Mouse (Mus musculus) heart, postnatal 14 days (tissue): Measurements from ENCODE around the gene Rps6kb1. TPM values are rescaled to one million over a fixed set of nuclear protein-coding genes. Genes with fewer than 3 reads are reported as not detected.
A peak's percentile ranks its signal among the peaks of the same experiment; 100 is the strongest.

Experiments
- DNase-seq, 2 experiments: peaks; one replicate each; pipeline ENCODE4 v3.0.0; 2021 to 2022
- intact Hi-C: fragments of 180-260 bp; cut with DNase I; formaldehyde crosslinking; loops from one replicate; pipeline ENCODE4 v1.15.1; 2025
- long read RNA-seq, 2 experiments: library from polyadenylated mRNA; stranded (forward); transcript quantifications; one replicate each; pipeline ENCODE4 v2.0.0; 2021
- total RNA-seq, 2 experiments: library from RNA; stranded (reverse); gene quantifications; 2 replicates each; pipeline ENCODE4 v1.2.3; 2021

Rps6kb1 gene
- total RNA-seq = 10 to 100 TPM; 22.5 to 24.4 TPM
- long read RNA-seq, experiment 1, full-length matches to known transcripts = 34 of 43 reads
- long read RNA-seq, experiment 1, partial matches to known transcripts = 3 of 43 reads
- long read RNA-seq, experiment 1, other reads (novel, unspliced or antisense) = 6 of 43 reads
- long read RNA-seq, experiment 2, full-length matches to known transcripts = 35 of 40 reads
- long read RNA-seq, experiment 2, partial matches to known transcripts = 1 of 40 reads
- long read RNA-seq, experiment 2, other reads (novel, unspliced or antisense) = 4 of 40 reads

DNA sequence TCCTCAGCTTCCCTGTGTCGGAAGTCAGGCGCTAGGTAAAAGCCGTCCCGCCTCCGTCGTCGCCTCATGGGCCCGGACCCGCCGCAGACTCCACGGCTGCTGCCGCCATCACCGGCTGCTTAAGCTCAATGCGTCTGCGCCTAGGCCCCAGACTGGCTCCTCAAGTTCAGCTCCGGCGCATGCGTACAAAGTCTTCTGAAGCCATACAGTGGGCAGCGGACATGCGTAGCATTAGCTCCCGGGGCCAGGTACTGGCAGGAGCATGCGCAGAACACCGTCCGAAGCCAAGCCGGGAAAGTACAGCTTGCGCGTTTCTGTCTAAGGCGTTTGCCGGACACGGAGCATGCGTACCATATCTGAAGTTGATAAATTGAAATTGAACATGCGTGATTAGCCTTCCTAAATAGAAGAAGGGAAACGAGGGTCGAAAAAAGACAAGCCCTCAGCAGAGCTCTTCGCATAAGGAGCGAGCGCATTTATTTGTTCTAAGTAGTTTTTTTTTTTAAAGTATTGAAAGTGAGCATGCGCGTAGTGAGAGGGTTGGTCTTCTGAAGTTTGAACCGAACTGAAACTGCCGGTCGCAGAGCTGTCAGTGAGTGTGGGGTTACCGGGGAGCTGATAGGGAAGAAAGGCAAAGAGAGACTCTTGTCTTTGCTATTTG lies at the start of gene Rps6kb1, which contains the start of gene Tubd1:
Gene Rps6kb1 (minus strand): TSS at position 167 of the 661 bp plus-strand sequence.
Gene Tubd1 (plus strand): TSS at position 353 of the 661 bp plus-strand sequence.
- intact Hi-C loops = no loop called here
- DNase-seq = peak; percentile 99 to 100

DNA sequence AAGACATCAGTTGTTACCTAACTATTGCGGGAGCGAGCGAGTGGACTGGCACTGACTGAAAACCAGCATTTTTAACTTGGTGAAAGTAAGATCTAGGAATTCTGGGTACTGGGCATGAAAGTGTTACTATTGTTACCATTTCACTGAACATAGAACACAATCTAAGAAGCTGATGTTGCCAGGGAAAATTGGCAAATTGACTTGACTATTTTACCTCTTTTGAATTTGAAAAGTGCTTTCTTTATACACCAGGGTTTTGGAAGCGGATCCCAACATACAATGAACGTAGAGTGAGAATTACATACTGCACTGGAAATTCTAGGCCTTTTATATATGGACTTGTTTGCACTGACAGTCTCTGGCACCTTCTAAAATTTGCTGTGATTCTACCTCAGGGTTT lies 48.8 kb upstream of the Rps6kb1 start:
- intact Hi-C loops = no loop called here
- DNase-seq = no peak

DNA sequence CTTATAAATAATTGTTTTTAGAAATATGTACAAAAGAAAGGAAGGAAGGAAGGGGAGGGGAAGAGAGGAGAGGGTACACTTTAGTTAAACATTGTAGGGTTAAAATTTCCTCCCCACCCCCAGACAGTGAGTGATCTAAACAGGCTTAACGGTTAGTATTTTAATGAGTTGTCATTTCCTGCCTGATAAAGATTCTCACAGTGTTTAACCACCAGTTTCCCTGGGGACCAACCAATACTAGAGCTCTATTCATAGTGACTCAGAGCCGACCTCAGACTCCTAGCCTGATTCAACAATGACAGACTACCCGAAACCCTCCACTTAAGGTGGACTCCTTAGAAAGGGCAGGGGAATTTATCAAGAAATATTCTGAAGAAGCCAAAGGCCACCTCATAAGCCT lies 48.4 kb upstream of the Rps6kb1 start:
- DNase-seq = no peak
- intact Hi-C loops = no loop called here

DNA sequence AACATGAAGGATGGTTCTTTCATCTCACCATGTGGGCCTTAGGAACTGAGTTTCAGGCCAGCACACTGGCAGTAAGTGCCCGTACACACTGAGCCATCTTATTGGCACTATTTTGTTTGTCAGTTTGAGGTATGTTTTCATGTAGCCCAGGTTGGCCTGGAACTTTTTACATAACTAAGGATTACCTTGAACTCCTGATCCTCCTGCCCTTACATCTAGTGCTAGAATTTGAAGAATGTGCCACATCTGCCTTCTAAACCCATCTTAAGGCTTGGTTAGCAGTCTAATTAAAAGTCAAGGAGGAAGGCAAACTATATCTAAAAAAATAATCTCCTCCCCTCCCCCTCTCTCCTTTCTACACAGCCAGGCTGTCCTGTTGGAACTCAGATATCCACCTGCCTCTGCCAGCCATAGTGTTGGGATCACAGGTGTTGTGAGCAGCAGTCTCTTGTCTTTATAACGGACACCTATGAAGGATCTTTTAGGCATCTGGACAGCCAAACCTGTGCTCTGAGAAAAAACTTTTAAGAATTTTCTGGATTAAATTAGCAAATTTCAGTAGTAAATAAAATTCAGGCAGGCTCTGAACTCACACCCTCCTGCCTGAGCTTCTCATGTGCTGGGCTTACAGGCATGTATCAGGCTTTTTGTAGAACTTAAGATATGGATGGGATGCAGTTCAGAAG lies 47.5 kb upstream of the Rps6kb1 start:
- intact Hi-C loops = no loop called here
- no peak for DNase-seq

DNA sequence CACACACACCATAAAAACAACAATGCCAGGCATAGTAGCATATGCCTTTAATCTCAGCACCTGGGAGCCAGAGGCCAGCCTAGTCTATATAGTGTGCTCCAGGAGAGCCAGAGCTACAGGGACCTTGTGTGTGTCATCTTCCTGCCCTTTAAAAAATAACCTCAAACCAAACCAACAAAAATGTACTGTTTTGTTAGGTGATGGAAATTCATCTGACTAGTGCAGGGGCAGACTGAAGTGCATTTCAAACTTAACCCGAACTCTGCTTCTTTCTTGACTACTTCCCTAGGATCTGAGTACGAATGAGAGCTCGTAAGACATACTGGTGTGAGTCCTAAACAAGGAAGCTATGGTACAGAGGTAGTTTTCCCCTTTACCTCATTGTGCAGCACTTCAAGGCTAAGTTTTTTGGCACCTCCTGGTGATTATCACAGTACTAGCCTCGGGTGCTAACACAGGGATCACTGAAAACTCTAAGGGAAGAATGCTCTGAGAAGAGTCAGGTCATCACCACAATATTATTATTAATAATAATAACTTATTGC lies 46.8 kb upstream of the Rps6kb1 start:
- intact Hi-C loops = no loop called here
- DNase-seq = no peak

DNA sequence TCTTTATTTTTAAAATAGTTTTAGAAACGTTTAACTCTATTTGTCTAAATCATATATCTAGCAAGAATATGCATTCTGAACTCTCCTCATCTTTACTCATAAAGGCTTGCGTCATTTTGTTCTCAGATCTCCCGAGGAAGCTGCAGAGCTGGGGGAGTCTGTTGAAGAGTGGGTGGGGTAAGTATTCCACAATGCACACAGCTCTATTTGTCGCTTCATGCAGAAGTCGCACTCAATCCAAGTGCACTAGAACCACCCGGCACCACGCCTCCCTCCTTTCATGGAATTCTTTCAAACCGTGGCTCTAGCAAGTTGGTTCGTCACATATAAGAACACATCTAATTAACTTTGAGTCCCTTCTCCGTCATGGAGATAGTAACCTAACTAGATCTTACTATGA lies 46.0 kb upstream of the Rps6kb1 start:
- intact Hi-C loops = no loop called here
- DNase-seq = no peak

DNA sequence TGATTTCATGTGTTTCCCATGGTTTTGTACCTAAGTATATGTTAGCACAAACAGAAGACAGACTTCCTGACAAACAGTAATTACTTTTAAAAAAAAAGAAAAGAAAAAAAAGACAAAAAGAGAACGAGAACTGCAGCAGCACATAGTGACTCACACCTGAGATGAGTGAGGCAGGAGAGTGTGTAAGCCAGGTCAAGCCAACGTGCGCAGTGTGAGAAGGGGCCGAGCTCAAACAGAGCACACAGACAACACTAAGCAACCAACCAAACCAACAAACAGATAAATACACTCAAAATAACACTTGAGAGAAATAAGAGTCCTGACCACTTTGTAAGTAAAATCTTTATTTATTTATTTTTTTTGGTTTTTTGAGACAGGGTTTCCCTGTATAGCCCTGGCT lies 45.5 kb upstream of the Rps6kb1 start:
- intact Hi-C loops = no loop called here
- DNase-seq = no peak

DNA sequence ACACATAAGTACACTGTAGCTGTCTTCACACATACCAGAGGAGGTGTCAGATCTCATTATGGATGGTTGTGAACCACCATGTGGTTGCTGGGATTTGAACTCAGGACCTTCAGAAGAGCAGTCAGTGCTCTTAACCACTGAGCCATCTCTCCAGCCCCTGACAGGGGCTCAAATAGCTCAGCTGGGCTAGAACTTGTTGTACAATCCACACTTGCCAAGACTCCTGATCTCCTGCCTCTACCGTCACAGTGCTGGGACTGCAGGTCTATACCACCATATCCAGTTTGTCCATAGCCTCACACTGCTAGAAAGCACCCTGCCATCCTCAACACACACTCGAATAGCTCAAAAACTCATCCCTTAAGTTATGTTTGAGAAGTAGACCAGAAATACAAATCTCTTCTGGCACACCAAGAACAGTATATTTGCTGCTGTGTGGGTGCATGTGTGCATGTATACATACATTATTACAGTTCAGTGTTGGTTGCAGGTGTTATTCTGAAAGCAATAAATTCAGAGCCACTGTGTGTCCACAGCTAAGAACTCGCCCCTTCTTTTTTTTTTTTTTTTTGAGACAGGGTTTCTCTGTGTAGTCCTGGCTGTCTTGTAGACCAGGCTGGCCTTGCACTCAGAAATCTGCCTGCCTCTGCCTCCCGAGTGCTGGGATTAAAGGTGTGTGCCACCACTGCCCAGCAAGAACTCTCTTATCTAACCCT lies 44.1 kb upstream of the Rps6kb1 start:
- no peak for DNase-seq
- intact Hi-C loops = no loop called here

DNA sequence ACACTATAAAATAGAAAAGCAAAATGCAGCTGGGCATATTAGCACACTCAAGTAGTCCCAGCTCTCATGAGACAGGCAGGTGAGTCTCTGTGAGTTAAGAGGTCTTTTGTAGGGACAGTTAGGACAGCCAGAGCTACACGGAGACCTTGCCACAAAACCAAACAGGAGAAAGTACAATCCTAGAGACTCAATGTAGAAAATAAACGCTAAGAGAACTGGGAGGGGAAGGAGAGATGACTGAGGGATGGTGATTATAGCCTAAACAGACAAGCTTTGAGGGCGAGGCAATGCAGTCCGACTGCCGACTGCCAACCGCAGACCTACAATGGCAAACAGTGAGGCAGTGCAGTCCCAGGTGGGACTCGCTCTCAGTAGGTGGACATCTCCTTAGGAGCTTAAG lies 43.2 kb upstream of the Rps6kb1 start:
- intact Hi-C loops = no loop called here
- no peak for DNase-seq

DNA sequence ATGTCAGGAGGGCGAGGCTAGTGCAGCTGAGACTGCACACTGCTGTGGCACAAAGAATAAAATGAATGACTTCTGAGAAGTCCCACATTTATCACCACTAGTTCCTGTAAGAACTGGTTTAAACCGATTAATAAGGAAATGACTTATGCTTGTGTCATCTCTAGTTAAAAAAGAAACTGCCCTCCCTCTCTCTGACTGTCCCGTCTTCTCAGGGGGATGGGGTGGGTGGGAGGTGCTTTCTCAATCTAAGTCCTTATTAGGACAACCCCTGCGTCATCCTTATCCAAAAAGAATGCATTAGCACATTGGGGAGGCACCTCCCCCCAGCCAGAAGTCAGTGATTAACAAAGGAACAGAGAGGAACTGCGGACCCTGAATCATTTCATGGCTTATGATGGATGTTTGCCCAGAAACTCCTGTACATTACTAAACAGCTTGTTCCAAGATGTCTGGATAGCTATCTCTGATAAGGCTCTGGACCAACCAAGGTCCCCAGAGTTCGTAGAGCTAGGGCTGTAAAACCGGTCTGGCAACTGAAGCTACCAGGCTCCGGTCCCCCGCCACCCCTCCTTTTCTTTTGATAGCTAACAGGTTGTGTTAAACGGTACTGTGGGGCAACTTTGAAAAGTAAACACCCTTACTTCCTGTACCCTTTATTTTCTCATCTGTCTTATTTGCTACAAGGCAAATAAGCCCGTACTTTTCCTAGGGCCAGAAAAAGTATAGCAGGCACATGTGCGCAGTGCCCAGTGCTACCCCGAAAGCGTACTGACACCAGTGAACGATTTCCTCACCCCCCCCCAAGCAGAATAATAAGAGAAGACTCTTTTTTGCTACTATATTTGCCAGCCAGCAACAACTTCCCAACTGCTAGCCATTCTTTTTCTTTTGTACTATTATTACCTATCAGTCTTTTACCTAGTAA lies 42.5 kb upstream of the Rps6kb1 start:
- intact Hi-C loops = no loop called here
- peak; percentile 40 to 47 for DNase-seq

DNA sequence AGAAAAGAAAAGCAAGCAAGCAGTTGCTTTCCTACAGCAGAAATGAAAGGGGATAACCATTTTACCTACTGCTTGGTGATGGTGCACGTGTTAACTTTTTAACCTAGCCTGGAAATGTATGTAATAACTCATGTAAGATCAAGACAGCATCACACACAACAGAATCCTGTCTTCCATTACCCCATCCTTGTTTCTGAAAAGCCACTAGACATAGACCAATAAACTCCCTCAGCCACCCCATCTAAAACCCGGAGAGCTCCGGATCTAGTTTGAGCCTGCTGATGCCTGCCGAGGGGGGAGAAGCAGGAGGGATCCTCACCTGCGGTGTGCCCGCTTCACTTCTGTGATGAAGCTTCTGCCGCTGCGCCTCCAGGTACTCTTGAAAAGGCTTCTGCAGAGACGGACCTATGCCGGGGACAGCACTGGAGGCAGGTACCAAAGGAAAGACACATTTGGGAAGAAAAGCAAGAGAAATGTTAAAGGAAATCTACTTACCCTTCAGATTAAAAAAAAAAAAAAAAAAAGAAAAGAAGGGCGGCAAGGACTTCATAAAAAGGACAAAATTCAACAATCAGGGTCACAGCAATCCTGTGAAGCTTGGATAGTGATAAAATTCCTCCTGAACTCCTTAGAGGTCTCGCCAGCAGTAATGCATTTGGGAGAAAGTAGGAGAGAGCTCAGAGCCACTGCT lies 41.7 kb upstream of the Rps6kb1 start:
- intact Hi-C loops = no loop called here
- DNase-seq = no peak

DNA sequence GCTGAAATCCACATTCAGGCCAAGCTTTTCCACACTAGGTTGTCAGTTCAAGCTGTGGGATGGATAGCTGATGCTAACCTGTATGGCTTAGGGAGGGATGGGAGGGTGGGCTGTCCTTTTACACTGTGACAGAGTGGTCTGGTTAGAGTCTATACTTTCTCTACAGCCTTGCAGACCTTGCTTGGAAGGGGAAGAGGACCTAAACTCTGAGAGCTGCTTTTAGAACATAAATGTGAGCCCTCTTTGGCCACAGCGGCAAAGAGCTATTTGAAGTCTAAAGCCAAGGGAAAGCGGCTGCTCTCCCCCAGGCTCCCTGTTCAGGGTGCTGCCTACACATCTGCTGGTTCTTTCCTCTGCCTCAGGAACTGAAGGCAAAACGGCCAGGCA lies 41.0 kb upstream of the Rps6kb1 start:
- intact Hi-C loops = no loop called here
- DNase-seq = no peak

DNA sequence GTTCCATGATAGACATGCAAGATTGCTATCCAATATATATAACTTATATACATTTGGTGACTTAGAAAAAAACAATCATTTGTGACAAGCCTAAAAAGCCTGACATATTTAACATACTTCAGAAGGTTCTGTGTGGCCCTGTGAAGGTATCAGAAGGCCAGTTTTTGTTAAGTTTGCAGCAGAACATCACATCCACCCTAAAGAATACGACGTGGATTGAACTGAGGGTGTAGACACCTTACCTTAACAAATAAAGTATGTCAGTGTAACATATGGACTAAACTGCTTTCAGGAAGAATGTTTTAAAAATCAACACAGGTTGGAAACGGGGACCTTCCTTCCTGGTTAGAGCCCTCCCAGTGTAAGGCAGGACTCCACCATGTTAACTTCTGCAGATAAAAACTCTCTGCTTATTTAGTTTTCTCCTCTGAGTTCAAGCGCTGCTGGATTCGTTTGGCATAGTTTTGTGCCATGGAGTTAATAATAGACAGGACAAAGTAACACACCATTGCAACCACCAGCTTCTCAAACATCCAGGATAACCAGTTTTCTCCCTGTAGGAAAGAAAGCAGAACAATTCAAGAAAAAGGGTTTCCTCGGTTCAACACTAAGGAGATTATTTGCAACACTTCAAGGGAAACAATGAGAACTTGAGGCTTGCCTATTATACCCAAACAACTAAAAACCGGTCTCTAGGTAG lies 40.4 kb upstream of the Rps6kb1 start:
- intact Hi-C loops = no loop called here
- DNase-seq = no peak

DNA sequence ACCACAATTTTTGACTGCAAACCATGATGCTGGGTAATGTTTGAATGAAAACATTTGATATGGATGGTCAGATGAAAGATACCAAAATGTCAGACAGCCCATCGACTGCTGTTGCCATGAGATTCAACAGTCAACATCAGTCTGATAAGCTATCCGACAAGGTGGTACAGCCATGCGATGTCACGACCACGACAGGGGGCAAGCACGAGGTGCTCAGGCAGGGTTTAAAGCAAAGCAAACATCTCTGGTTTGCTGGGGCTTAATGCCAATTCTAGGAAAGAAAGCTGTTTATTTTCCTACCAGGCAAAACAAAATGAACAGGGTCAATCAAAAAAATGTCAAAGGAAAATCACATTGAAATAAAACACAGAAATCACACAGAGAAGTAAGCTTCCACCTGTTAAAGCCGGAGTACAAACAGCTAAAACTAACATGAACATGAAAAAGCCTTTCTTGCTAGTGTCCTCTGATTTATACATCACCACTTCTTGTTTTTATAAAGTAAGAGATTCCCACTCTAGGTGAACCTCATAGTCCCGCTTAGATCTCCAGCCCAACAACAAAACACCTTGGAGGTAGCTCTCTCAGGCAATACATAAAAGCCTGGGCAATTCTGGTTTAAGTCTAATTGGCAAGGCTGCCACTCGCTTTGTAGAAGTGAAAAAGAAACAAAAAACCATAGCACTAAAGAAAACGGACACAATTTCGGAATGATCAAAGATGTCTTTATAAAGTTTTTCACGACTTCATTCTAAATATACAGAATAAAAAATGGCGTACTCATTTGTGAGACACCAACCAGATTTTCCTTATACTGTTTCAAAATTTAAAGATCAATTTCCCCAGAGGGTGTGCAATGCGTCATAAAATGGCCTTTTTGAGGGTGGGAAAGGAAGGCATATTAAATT lies 39.6 kb upstream of the Rps6kb1 start:
- intact Hi-C loops = no loop called here
- no peak for DNase-seq

DNA sequence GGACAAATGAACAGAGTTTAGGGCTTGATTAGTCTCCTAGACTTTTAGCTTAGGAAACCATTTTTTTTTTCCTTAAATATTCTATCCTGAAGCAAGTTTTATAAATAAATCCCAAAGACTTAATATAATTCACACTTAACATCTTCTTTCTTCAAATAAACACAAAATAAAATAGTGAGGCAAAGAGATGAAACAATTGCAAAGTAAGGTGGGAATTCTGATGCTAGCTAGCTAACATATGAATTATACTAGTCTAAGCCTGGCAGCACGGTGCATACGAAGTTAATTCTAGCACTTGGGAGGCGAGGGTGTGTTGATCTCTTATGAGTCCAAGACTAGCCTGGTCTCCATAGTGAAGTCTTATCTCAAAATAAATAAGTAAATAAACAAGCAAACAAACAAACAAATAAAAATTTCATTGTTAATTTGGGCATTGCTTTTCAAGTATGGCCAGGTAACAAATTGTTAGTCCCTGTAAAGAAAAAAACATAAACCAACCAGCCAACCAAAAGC lies 38.8 kb upstream of the Rps6kb1 start:
- DNase-seq = no peak
- intact Hi-C loops = no loop called here

DNA sequence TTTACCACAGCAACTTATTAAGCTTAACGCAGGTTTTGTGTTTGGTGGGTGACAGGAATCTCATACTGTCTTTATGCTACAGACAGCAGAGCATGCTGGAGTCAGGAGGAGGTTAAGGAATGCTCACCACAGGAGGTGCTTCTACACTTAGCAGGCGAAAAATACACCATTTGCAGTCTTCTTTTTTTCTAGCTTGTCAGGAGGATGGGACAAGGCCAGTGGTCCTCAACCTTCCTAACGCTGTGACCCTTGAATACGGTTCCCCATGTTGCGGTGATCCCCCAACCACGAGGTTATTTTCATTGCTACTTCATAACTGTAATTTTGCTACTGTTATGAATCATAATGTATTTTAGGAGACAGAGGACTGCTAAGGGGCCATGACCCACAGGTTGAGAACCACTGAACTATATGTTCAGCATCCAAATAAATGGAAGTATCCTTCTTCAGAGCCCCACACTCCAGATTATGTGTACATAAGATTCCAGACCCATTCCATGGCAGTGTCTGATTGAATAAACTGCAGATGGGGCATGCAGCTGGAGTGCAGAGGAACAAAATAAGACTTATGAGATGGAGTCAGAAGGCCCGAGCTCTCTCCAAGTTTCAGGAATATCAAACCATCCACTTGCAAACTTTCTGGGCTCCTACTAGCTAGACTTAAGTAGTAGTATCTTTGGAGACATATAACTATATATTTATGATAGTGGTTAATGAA lies 38.1 kb upstream of the Rps6kb1 start:
- no peak for DNase-seq
- intact Hi-C loops = no loop called here
